9 mouse cellular contexts compared by ENCODE assay signal in genomic region chrX:36183625-36184024, GRCm38 (mm10). TPM values are rescaled to one million over a fixed set of nuclear protein-coding genes. Genes with fewer than 3 reads are reported as not detected.
DNase-seq lines count a peak whose midpoint lies in the region; ATAC-seq and TF ChIP-seq lines count a peak whose summit lies in the region.
"Had no signal": no experiment of that assay in that cellular context is flagged by ENCODE, and none has a peak within 500 bp of the region (broad histone marks: within the 10 kb centered on the region; RNA-seq: fewer than 3 reads in every experiment).

No protein-coding gene starts in this region.

- no peak for TF ChIP-seq EP300 in liver, postnatal 0 days (IDR thresholded peaks at IDR 0.05; ENCODE audit: low read depth)

- peak; percentile 28 to 50 for DNase-seq in cerebellum, postnatal 4 days (ENCODE audit: low spot score in 2 of 2)
- DNase-seq in cerebellum, adult 11 months: no peak
- DNase-seq in neural tube, embryonic 11.5 days (ENCODE audit: low spot score): peak; percentile 36
- DNase-seq in neural tube, embryonic 10.5 days (ENCODE audit: extremely low spot score, low spot score): no peak
- peak; percentile 63 for DNase-seq in adipocyte (ENCODE audit: low spot score)
- DNase-seq in gastrocnemius, adult 2 months: peak; percentile 60
- DNase-seq in liver, postnatal 0 days: peak; percentile 56
- peak; percentile 46 for DNase-seq in thymus, postnatal 25 days

- H3K27me3 ChIP-seq in neural tube, embryonic 11.5 days (ENCODE audit: control insufficient read depth, insufficient read depth, low read length): no peaks in the 10 kb centered on the region
- H3K27me3 ChIP-seq in liver, postnatal 0 days (ENCODE audit: insufficient read depth, low read length): no peaks in the 10 kb centered on the region

- ATAC-seq in neural tube, embryonic 11.5 days (ENCODE audit: insufficient read depth, low FRiP score, low TSS enrichment): no peak
- no peak for ATAC-seq in liver, postnatal 0 days

- no peaks in the 10 kb centered on the region for H3K4me1 ChIP-seq in neural tube, embryonic 11.5 days (ENCODE audit: control insufficient read depth, insufficient read depth, low read length)
- H3K4me1 ChIP-seq in liver, postnatal 0 days (ENCODE audit: insufficient read depth): no peaks in the 10 kb centered on the region

- H3K4me3 ChIP-seq in neural tube, embryonic 11.5 days (ENCODE audit: low read depth, low read length): no peak overlapping the region
- H3K4me3 ChIP-seq in gastrocnemius, adult 2 months: no peak overlapping the region
- no peak overlapping the region for H3K4me3 ChIP-seq in liver, postnatal 0 days (ENCODE audit: low read depth, low read length)
- H3K4me3 ChIP-seq: myocyte had no signal

- intact Hi-C loops in gastrocnemius, adult 2 months (cut with DNase I): loop anchor here (10.0 kb wide), 1 partner anchor 349 kb away; no protein-coding TSS in a partner anchor

- TF ChIP-seq CTCF in gastrocnemius, adult 2 months (IDR thresholded peaks at IDR 0.05): peak; percentile 71
- TF ChIP-seq CTCF in liver, postnatal 0 days (IDR thresholded peaks at IDR 0.05; ENCODE audit: low read depth): peak; percentile 74

- no peaks in the 10 kb centered on the region for H3K9me3 ChIP-seq in neural tube, embryonic 11.5 days (ENCODE audit: control insufficient read depth, low read length)
- H3K9me3 ChIP-seq in liver, postnatal 0 days (ENCODE audit: low read length): no peaks in the 10 kb centered on the region

- no peaks in the 10 kb centered on the region for H3K36me3 ChIP-seq in neural tube, embryonic 11.5 days (ENCODE audit: control insufficient read depth, insufficient read depth, low read length)
- H3K36me3 ChIP-seq in liver, postnatal 0 days (replicated peaks; ENCODE audit: insufficient read depth, low read length): no peaks in the 10 kb centered on the region

- no peak overlapping the region for H3K9ac ChIP-seq in neural tube, embryonic 11.5 days (ENCODE audit: low read length)
- no peak overlapping the region for H3K9ac ChIP-seq in liver, postnatal 0 days (replicated peaks)

- H3K4me2 ChIP-seq in neural tube, embryonic 11.5 days (ENCODE audit: low read depth): no peak overlapping the region
- no peak overlapping the region for H3K4me2 ChIP-seq in liver, postnatal 0 days (ENCODE audit: low read depth, low read length)

- no peak overlapping the region for H3K27ac ChIP-seq in neural tube, embryonic 11.5 days (ENCODE audit: low read depth, low read length)
- H3K27ac ChIP-seq in gastrocnemius, adult 2 months: no peak overlapping the region
- no peak overlapping the region for H3K27ac ChIP-seq in liver, postnatal 0 days (ENCODE audit: low read depth)

RNA-seq across cellular contexts. Expression of gene Zcchc12, which starts 12.1 kb away (rescaled TPM):
- polyA plus RNA-seq in neural tube, embryonic 11.5 days (2014; fragmentation: Nextera tagmentation; extraction: Ambion mirVana): 12.0 and 13.6 TPM in 2 replicates
- not detected for total RNA-seq in gastrocnemius, adult 2 months (2021)
- 0.07 TPM in 1 of 2 replicates, not detected in the other for polyA plus RNA-seq in liver, postnatal 0 days (2015; fragmentation: Nextera tagmentation; extraction: Ambion mirVana)

Comparison
In these comparisons a context has a peak if more than half of its experiments do, and no peak if none do; other contexts are left out.
1. DNase-seq: peak in cerebellum, postnatal 4 days (2 of 2), neural tube, embryonic 11.5 days (single experiment), adipocyte (single experiment), gastrocnemius, adult 2 months (single experiment), liver, postnatal 0 days (single experiment) and thymus, postnatal 25 days (single experiment); none in cerebellum, adult 11 months (single experiment) and neural tube, embryonic 10.5 days (single experiment).
2. RNA of gene Zcchc12, which starts 12.1 kb away (polyA plus RNA-seq): 12.0 to 13.6 TPM in neural tube, embryonic 11.5 days; 0.07 TPM in liver, postnatal 0 days; every median in the first group is over 10 times any median in the second.